Mouse (Mus musculus) heart, embryonic 13.5 days (tissue): ENCODE measurements at regions not wholly inside any gene's neighbourhood (a gene's known extent, or its start where the extent isn't known, plus 50 kb on each side); places are given as distances from the start of the nearest gene placed in this dataset.

Experiments
- ATAC-seq: fragments of 200-750 bp; cut with Nextera tagmentation; 2 replicates; pipeline ENCODE4 v1.8.0; 2017; ENCODE audit warnings: moderate TSS enrichment; ENCODE audit not compliant: insufficient number of reproducible peaks, low FRiP score, low TSS enrichment; ENCODE audit errors: extremely low read depth
- H3K27ac ChIP-seq: fragments of 300-500 bp; sonication (generic); replicated peaks from 2 replicates; pipeline ENCODE4 v1.5.1; 2015; ENCODE audit warnings: moderate library complexity, mild to moderate bottlenecking, inconsistent platforms
- H3K27me3 ChIP-seq: fragments of 300-500 bp; sonication (generic); replicated peaks from 2 replicates; pipeline ENCODE4 v1.6.1; 2015; ENCODE audit warnings: mild to moderate bottlenecking, inconsistent platforms
- H3K36me3 ChIP-seq: fragments of 300-500 bp; sonication (generic); 2 replicates; pipeline ENCODE4 v1.6.1; 2015; ENCODE audit warnings: mild to moderate bottlenecking, inconsistent platforms
- H3K4me1 ChIP-seq: fragments of 300-500 bp; sonication (generic); 2 replicates; pipeline ENCODE4 v1.6.1; 2015; ENCODE audit warnings: inconsistent platforms
- H3K4me2 ChIP-seq: fragments of 300-500 bp; sonication (generic); 2 replicates; pipeline ENCODE4 v1.6.1; 2015; ENCODE audit warnings: inconsistent platforms, mild to moderate bottlenecking, moderate library complexity
- H3K4me3 ChIP-seq: fragments of 300-500 bp; sonication (generic); 2 replicates; pipeline ENCODE4 v1.5.1; 2015; ENCODE audit warnings: moderate library complexity, mild to moderate bottlenecking, inconsistent platforms
- H3K9ac ChIP-seq: fragments of 300-500 bp; sonication (generic); 2 replicates; pipeline ENCODE4 v1.6.1; 2015; ENCODE audit warnings: inconsistent platforms, mild to moderate bottlenecking, moderate library complexity
- H3K9me3 ChIP-seq: fragments of 300-500 bp; sonication (generic); 2 replicates; pipeline ENCODE4 v1.6.1; 2016; ENCODE audit warnings: inconsistent platforms
- WGBS: fragments of 180-500 bp; shearing (Covaris S2); methylation state at CpG from one replicate; pipeline ENCODE4 v1.1.7; 2015; ENCODE audit warnings: mixed read lengths; 5-methylcytosine and 5-hydroxymethylcytosine counted together

DNA sequence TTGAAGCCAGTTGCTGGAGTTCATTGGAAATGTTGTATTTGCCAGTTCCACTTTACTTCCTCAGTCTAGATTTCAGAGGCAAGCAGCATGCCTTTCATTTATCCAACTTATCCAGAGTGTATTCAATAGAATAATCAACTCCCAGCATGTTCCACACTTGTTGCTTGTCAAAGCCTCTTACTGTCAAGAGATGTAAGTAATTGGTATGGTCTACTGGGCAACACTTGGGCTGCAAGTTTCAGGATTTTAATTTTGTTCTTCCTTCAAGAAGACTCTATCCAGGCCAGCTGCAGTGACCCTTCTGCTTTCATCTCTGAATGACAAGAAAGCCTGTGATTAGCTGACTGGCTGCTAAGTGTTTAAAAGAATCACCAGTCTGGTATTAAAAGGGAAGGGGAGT lies 3131.6 kb upstream of the Lrrc6 start:
- H3K27me3 ChIP-seq: no peaks in the 10 kb centered on the region
- H3K9ac ChIP-seq: no peak overlapping the region
- H3K4me2 ChIP-seq: no peak overlapping the region
- ATAC-seq: no peak
- no peak overlapping the region for H3K4me3 ChIP-seq
- no peak overlapping the region for H3K27ac ChIP-seq
- H3K36me3 ChIP-seq: no peaks in the 10 kb centered on the region
- H3K9me3 ChIP-seq: no peaks in the 10 kb centered on the region
- H3K4me1 ChIP-seq: no peaks in the 10 kb centered on the region

DNA sequence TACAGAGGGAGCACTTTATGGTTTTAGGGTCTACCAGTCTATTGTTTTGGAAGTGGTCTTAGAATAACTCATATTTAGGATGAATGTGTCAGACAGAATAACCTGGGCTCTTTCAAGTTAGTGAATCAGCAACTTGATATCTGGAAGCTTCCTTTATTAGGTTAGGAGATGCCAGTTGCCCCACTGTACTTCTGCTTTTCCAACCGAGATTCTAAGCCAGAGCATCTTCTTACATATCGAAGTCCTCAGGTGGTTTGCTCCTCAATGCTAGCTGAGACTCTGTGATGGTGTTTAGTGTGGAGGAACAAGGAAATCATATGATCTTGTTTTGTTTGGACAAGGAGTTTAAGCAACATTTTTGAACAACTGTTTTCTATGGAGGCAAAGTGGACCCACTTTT lies 3117.3 kb upstream of the Lrrc6 start:
- no peak for ATAC-seq
- Histone ChIP-seq H3K4me1 (peaks cover 7% of the 10 kb centered on the region), H3K9me3 (no peaks in the 10 kb centered on the region), H3K4me2 (no peak overlapping the region), H3K27ac (no peak overlapping the region), H3K36me3 (no peaks in the 10 kb centered on the region), H3K4me3 (no peak overlapping the region), H3K27me3 (no peaks in the 10 kb centered on the region), H3K9ac (no peak overlapping the region)
- 70% methylated on average over 2 of the region's 2 CpGs for WGBS

DNA sequence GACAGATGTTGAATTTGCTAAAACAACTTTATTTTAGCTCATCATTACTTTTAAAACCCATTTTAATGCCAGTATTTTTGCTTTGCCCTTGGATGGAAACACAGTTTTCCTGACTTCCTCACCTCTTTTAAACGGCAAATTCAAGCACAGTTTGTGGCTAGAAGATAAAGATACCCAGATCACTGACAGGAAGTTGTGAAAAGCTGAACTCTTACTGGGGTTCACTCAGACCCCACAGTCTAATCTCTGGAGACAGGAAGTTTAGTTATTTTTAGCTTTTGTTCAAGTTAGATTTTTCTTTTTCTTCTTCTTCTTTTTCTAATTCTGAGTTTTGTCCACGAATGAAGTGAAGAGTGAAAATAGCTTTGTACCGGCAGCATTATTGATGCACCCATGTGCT lies 3113.3 kb upstream of the Lrrc6 start:
- ATAC-seq: no peak
- H3K36me3 ChIP-seq: no peaks in the 10 kb centered on the region
- H3K9me3 ChIP-seq: no peaks in the 10 kb centered on the region
- H3K27me3 ChIP-seq: no peaks in the 10 kb centered on the region
- no peak overlapping the region for H3K27ac ChIP-seq
- no peak overlapping the region for H3K4me2 ChIP-seq
- WGBS: 44% methylated on average over 3 of the region's 3 CpGs
- H3K9ac ChIP-seq: no peak overlapping the region
- H3K4me3 ChIP-seq: no peak overlapping the region
- peaks cover 7% of the 10 kb centered on the region for H3K4me1 ChIP-seq

GRCm38 (mm10) chr15:69591219-69592006 lies 3090.7 kb upstream of the Lrrc6 start:
- WGBS: 35% methylated on average over 4 of the region's 4 CpGs
- no peak for ATAC-seq

DNA sequence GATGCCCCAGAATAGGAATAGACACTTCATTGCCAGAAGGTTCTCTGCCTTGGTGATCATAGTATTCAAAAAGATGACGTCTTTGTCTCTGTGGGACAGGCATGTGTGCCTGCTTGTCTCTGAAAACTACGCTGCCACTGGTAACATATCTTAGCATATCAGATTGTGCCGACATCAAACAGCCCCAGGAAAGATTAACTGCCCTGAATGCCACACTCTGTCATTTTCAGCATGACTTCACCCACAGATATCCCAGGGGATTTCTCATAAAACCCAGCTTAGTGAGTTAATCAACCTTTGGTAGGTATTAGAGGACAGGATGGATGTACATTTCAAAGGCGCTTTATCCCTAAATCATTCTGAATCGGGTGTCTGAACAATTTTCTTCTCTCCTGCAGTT lies 3087.4 kb upstream of the Lrrc6 start:
- no peak for ATAC-seq
- no peak overlapping the region for H3K4me3 ChIP-seq
- 58% methylated on average over 5 of the region's 5 CpGs for WGBS
- no peak overlapping the region for H3K27ac ChIP-seq
- no peak overlapping the region for H3K9ac ChIP-seq
- H3K4me2 ChIP-seq: no peak overlapping the region
- no peaks in the 10 kb centered on the region for H3K9me3 ChIP-seq
- H3K27me3 ChIP-seq: no peaks in the 10 kb centered on the region
- H3K4me1 ChIP-seq: 0 out of 2 replicates have a peak, but pooled peaks cover 4% of the 10 kb centered on the region
- H3K36me3 ChIP-seq: no peaks in the 10 kb centered on the region

More at GRCm38 (mm10) chr15:69591219-69592006, 3090.7 kb upstream of the Lrrc6 start:
- Histone ChIP-seq H3K9me3 (no peaks in the 10 kb centered on the region), H3K27ac (no peak overlapping the region), H3K4me3 (no peak overlapping the region), H3K4me1 (0 out of 2 replicates have a peak, but pooled peaks cover 4% of the 10 kb centered on the region), H3K36me3 (no peaks in the 10 kb centered on the region), H3K4me2 (no peak overlapping the region), H3K9ac (no peak overlapping the region), H3K27me3 (no peaks in the 10 kb centered on the region)

DNA sequence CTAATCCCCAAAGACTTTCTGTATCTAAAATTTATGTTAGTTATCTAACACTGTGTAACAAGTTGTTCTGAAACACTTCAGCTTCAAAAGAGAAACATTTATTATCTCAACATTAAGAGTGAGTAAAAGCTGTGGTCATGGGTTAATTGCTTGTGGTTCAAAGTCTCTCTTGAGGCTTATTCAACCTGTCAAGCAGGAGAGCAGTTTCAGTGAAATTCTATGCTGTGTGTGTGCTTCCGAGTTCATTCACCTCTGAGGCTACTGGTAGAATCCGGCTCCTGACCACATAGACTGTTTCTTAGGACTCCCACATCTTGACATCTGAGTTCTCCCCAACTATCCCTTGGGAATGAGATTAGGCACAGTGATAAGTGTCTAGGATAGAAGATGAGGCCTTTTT lies 3076.0 kb upstream of the Lrrc6 start:
- Histone ChIP-seq H3K27me3 (no peaks in the 10 kb centered on the region), H3K9me3 (no peaks in the 10 kb centered on the region), H3K27ac (no peak overlapping the region), H3K9ac (no peak overlapping the region), H3K4me2 (no peak overlapping the region), H3K4me3 (no peak overlapping the region), H3K36me3 (no peaks in the 10 kb centered on the region), H3K4me1 (no peaks in the 10 kb centered on the region)
- 52% methylated on average over 2 of the region's 2 CpGs for WGBS
- no peak for ATAC-seq

GRCm38 (mm10) chr15:69575611-69576153 lies 3075.0 kb upstream of the Lrrc6 start:
- Histone ChIP-seq H3K4me1 (no peaks in the 10 kb centered on the region), H3K27ac (no peak overlapping the region), H3K4me2 (no peak overlapping the region), H3K9me3 (no peaks in the 10 kb centered on the region), H3K27me3 (no peaks in the 10 kb centered on the region), H3K36me3 (no peaks in the 10 kb centered on the region), H3K9ac (no peak overlapping the region), H3K4me3 (no peak overlapping the region)
- ATAC-seq: no peak
- 32% methylated on average over 4 of the region's 4 CpGs for WGBS

DNA sequence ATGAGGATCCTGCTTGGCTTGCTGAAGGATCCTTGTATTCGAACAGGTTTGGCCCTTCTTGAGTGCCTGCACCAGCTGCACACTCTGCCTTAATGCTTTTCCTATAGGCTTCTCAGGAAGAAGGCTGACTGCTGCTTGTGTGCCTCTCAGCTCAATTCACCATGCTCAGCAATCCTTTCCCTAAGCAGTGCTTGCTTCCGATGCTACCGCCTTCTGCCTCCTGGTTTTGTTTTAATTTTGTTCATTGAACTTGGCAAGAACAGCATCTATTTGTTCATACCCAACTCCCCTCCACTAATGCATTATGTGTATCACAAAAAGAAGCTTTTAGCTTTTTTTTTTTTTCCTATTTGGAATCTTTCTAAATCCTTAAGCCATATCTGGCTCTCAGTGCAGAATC lies 3053.5 kb upstream of the Lrrc6 start:
- WGBS: 84% methylated on average over 3 of the region's 3 CpGs
- Histone ChIP-seq H3K9ac (no peak overlapping the region), H3K27me3 (no peaks in the 10 kb centered on the region), H3K36me3 (no peaks in the 10 kb centered on the region), H3K27ac (no peak overlapping the region), H3K9me3 (no peaks in the 10 kb centered on the region), H3K4me2 (no peak overlapping the region), H3K4me1 (0 out of 2 replicates have a peak, but pooled peaks cover 5% of the 10 kb centered on the region), H3K4me3 (no peak overlapping the region)
- no peak for ATAC-seq

- no peak overlapping the region for H3K4me3 ChIP-seq
- H3K9me3 ChIP-seq: no peaks in the 10 kb centered on the region
- H3K27ac ChIP-seq: no peak overlapping the region
- H3K4me2 ChIP-seq: no peak overlapping the region
- ATAC-seq: no peak
- no peaks in the 10 kb centered on the region for H3K27me3 ChIP-seq
- 0 out of 2 replicates have a peak, but pooled peaks cover 5% of the 10 kb centered on the region for H3K4me1 ChIP-seq
- no peaks in the 10 kb centered on the region for H3K36me3 ChIP-seq
- H3K9ac ChIP-seq: no peak overlapping the region
- WGBS: 79% methylated on average over 5 of the region's 5 CpGs
These were observed 3051.4 kb upstream of the Lrrc6 start for GRCm38 (mm10) chr15:69552062-69552628.

- no peak overlapping the region for H3K4me2 ChIP-seq
- no peak overlapping the region for H3K27ac ChIP-seq
- H3K4me3 ChIP-seq: no peak overlapping the region
- no peak overlapping the region for H3K9ac ChIP-seq
- ATAC-seq: no peak
- no peaks in the 10 kb centered on the region for H3K27me3 ChIP-seq
- no peaks in the 10 kb centered on the region for H3K9me3 ChIP-seq
- 0 out of 2 replicates have a peak, but pooled peaks cover 5% of the 10 kb centered on the region for H3K4me1 ChIP-seq
- WGBS: 16% methylated on average over 1 of the region's 1 CpGs
- H3K36me3 ChIP-seq: no peaks in the 10 kb centered on the region
These were observed 3050.3 kb upstream of the Lrrc6 start for GRCm38 (mm10) chr15:69551012-69551411.

- H3K9me3 ChIP-seq: no peaks in the 10 kb centered on the region
- H3K4me2 ChIP-seq: no peak overlapping the region
- WGBS: 66% methylated on average over 6 of the region's 6 CpGs
- no peaks in the 10 kb centered on the region for H3K27me3 ChIP-seq
- no peak overlapping the region for H3K4me3 ChIP-seq
- H3K36me3 ChIP-seq: no peaks in the 10 kb centered on the region
- no peak overlapping the region for H3K9ac ChIP-seq
- ATAC-seq: no peak
- H3K4me1 ChIP-seq: no peaks in the 10 kb centered on the region
- H3K27ac ChIP-seq: no peak overlapping the region
These were observed 3025.9 kb upstream of the Lrrc6 start for GRCm38 (mm10) chr15:69526441-69527094.
